Mouse (Mus musculus) midbrain, embryonic 16.5 days (tissue): ENCODE results near the gene Cnn1. TPM values are rescaled to one million over a fixed set of nuclear protein-coding genes. Genes with fewer than 3 reads are reported as not detected.

Source experiments
- ATAC-seq: fragments of 200-750 bp; cut with Nextera tagmentation; 2 replicates; pipeline ENCODE4 v1.8.0; 2017; ENCODE audit warnings: moderate TSS enrichment
- H3K27ac ChIP-seq: fragments of 300-500 bp; sonication (generic); 2 replicates; pipeline ENCODE4 v1.5.1; 2014; ENCODE audit warnings: mild to moderate bottlenecking, low read length, mixed read lengths
- H3K27me3 ChIP-seq: fragments of 300-500 bp; sonication (generic); 2 replicates; pipeline ENCODE4 v1.6.1; 2014; ENCODE audit warnings: low read depth, low read length, mixed read lengths; ENCODE audit not compliant: control insufficient read depth, insufficient read depth
- H3K36me3 ChIP-seq: fragments of 300-500 bp; sonication (generic); 2 replicates; pipeline ENCODE4 v1.6.1; 2014; ENCODE audit warnings: mild to moderate bottlenecking, low read length, moderate library complexity, mixed read lengths; ENCODE audit not compliant: control insufficient read depth, insufficient read depth
- H3K4me1 ChIP-seq: fragments of 300-500 bp; sonication (generic); 2 replicates; pipeline ENCODE4 v1.6.1; 2014; ENCODE audit warnings: mild to moderate bottlenecking, low read length, mixed read lengths; ENCODE audit not compliant: control insufficient read depth, insufficient read depth
- H3K4me2 ChIP-seq: fragments of 300-500 bp; sonication (generic); 2 replicates; pipeline ENCODE4 v1.6.1; 2014; ENCODE audit warnings: mild to moderate bottlenecking, low read length, mixed read lengths
- H3K4me3 ChIP-seq: fragments of 300-500 bp; sonication (generic); 2 replicates; pipeline ENCODE4 v1.5.1; 2014; ENCODE audit warnings: low read depth, mild to moderate bottlenecking, low read length, moderate library complexity, mixed read lengths
- H3K9ac ChIP-seq: fragments of 300-500 bp; sonication (generic); 2 replicates; pipeline ENCODE4 v1.6.1; 2014; ENCODE audit warnings: low read depth, low read length, mixed read lengths
- H3K9me3 ChIP-seq: fragments of 300-500 bp; sonication (generic); replicated peaks from 2 replicates; pipeline ENCODE4 v1.6.1; 2014; ENCODE audit warnings: mild to moderate bottlenecking, low read length, mixed read lengths; ENCODE audit not compliant: control insufficient read depth, poor library complexity, severe bottlenecking
- WGBS: fragments of 180-500 bp; shearing (Covaris S2); extraction: QIAGEN DNeasy Blood & Tissue Kit; methylation state at CpG from one replicate; pipeline ENCODE4 v1.1.7; 2014; 5-methylcytosine and 5-hydroxymethylcytosine counted together
- microRNA-seq: library from miRNA; unstranded; fragments of <30 nt; microRNA quantifications from one replicate; pipeline ENCODE4, GENCODE M21; 2017
- polyA plus RNA-seq: library from polyadenylated mRNA; unstranded; fragments of >200 nt; fragmentation: Nextera tagmentation; extraction: Ambion mirVana; gene quantifications from 2 replicates; pipeline ENCODE4 v1.2.1, GENCODE M21; 2015

Cnn1 gene
- polyA plus RNA-seq, 1 experiment from 2014 or later: 0.88 TPM

GRCm38 (mm10) chr9:22157516-22158265 lies 58.7 kb downstream of the Cnn1 start:
- peak overlapping the region; percentile 94 for H3K27ac ChIP-seq
- H3K9me3 ChIP-seq: no peaks in the 10 kb centered on the region
- peak overlapping the region; percentile 88 for H3K9ac ChIP-seq
- peak overlapping the region; percentile 50 for H3K4me2 ChIP-seq
- ATAC-seq: no peak
- peak overlapping the region; percentile 69 for H3K4me3 ChIP-seq
- H3K36me3 ChIP-seq: no peaks in the 10 kb centered on the region
- peaks cover 8% of the 10 kb centered on the region; the same call in 1 of the 2 replicates for H3K4me1 ChIP-seq
- whole genome bisulfite sequencing: 66% methylated on average over 34 of the region's 34 CpGs
- H3K27me3 ChIP-seq: no peaks in the 10 kb centered on the region

Small RNA genes within 50 kb of the gene (microRNA-seq; reads per million reads assigned to microRNA genes)
- gene Mir7084: not detected

Other genes with a start within 250 kb of the Cnn1 start
- gene Dock6, start 246.6 kb upstream of the Cnn1 start, polyA plus RNA-seq: 12.9 and 13.4 TPM in 2 replicates
- gene Rab3d, start 181.0 kb upstream of the Cnn1 start, polyA plus RNA-seq: 16.1 and 19.9 TPM in 2 replicates
- gene Ccdc159, start 171.7 kb upstream of the Cnn1 start, polyA plus RNA-seq: 11.6 and 12.7 TPM in 2 replicates
- 45.5 and 47.2 TPM in 2 replicates for gene Tmem205, start 171.7 kb upstream of the Cnn1 start, polyA plus RNA-seq
- 112 and 115 TPM in 2 replicates for gene Plppr2, start 162.2 kb upstream of the Cnn1 start, polyA plus RNA-seq
- gene Swsap1, start 143.5 kb upstream of the Cnn1 start, polyA plus RNA-seq: 9.5 and 10.5 TPM in 2 replicates
- 1.2 and 1.4 TPM in 2 replicates for gene Epor, start 135.7 kb upstream of the Cnn1 start, polyA plus RNA-seq
- gene Rgl3, start 109.8 kb upstream of the Cnn1 start, polyA plus RNA-seq: 0.88 and 1.5 TPM in 2 replicates
- gene Ccdc151, start 96.6 kb upstream of the Cnn1 start, polyA plus RNA-seq: 5.6 and 6.2 TPM in 2 replicates
- 83.0 and 90.3 TPM in 2 replicates for gene Prkcsh, start 96.4 kb upstream of the Cnn1 start, polyA plus RNA-seq
- 91.6 and 93.8 TPM in 2 replicates for gene Elavl3, start 47.2 kb upstream of the Cnn1 start, polyA plus RNA-seq
- gene Gm49318, start 28.0 kb upstream of the Cnn1 start, polyA plus RNA-seq: not detected in 2 replicates
- gene Zfp653, start 27.8 kb upstream of the Cnn1 start, polyA plus RNA-seq: 18.1 and 18.8 TPM in 2 replicates
- 54.8 and 57.4 TPM in 2 replicates for gene Ecsit, start 13.8 kb upstream of the Cnn1 start, polyA plus RNA-seq
- gene Elof1, start 18.0 kb downstream of the Cnn1 start, polyA plus RNA-seq: 170 and 188 TPM in 2 replicates
- 0.35 and 4.1 TPM in 2 replicates for gene Acp5, start 36.5 kb downstream of the Cnn1 start, polyA plus RNA-seq
- gene Pigyl, start 57.6 kb downstream of the Cnn1 start, polyA plus RNA-seq: 86.8 and 96.6 TPM in 2 replicates
- gene Zfp872, start 88.9 kb downstream of the Cnn1 start, polyA plus RNA-seq: 0.72 and 0.85 TPM in 2 replicates
- gene Zfp809, start 126.5 kb downstream of the Cnn1 start, polyA plus RNA-seq: 8.7 and 11.4 TPM in 2 replicates
- gene Zfp599, start 160.7 kb downstream of the Cnn1 start, polyA plus RNA-seq: 11.9 and 12.0 TPM in 2 replicates
- 32.5 and 32.7 TPM in 2 replicates for gene Zfp810, start 208.4 kb downstream of the Cnn1 start, polyA plus RNA-seq